Mouse (Mus musculus): ENCODE measurements at regions not wholly inside any gene's neighbourhood (a gene's known extent, or its start where the extent isn't known, plus 50 kb on each side); places are given as distances from the start of the nearest gene placed in this dataset.

DNA sequence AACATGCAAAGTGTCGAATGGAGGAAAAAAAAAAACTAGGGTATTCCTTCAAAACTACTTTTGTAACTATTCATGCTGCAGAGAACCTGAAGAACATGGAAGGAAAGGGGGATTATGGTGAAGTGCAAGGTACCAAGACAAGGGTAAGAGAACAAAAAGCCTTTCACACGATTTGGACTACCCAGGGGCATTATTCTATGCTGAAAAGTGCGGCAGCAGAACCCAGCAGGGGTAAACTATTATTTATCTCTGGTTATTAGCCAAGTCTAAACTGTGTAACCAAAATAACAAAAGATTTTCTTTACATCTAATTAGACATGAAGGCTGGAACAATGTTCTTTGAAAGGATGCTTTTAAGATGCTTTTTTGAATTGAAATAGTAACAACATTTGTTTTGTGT lies 560.8 kb downstream of the Elavl2 start:
- DNase-seq, result no peak
- intact Hi-C loops (cut with DNase I), result no loop called here
- 40% methylated on average over 3 of the region's 3 CpGs for WGBS
- no peaks in the 10 kb centered on the region for H3K79me2 ChIP-seq (replicated peaks; ENCODE audit: control insufficient read depth, insufficient read depth, low read length)
- H3K9ac ChIP-seq (ENCODE audit: low read depth, low read length), result no peak overlapping the region
- no peaks in the 10 kb centered on the region for H3K27me3 ChIP-seq (ENCODE audit: control insufficient read depth, insufficient read depth, low read length)
- TF ChIP-seq CTCF (IDR thresholded peaks at IDR 0.05), result no peak
- TF ChIP-seq EP300 (IDR thresholded peaks at IDR 0.05; ENCODE audit: insufficient read depth, low read depth, low read length), result no peak
- TF ChIP-seq POLR2A (IDR thresholded peaks at IDR 0.05; ENCODE audit: insufficient read depth, low read depth, low read length), result no peak
- no peak overlapping the region for H3K4me3 ChIP-seq
- no peak overlapping the region for H3K27ac ChIP-seq
- no peaks in the 10 kb centered on the region for H3K4me1 ChIP-seq (ENCODE audit: control insufficient read depth, insufficient read depth, low read length)
- H3K36me3 ChIP-seq (ENCODE audit: control insufficient read depth, insufficient read depth, low read length), result no peaks in the 10 kb centered on the region

DNA sequence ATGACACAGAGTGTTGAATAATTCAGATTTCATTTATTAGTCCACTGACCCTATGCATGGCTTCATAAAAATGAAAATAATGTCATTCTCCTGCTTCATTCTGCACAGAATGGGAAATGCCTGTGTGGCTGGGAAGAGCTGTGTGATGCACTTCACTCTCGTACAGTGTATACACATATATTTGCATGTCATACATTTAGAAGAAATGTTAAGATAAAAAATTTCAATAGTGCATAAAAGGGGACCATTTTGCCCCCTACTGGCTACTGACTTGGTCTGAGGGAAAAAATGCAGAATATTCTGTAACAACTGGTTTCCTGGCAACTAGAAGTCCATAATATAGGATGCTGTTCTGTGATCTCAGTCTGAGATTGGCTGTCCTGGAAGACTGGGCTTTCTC lies 580.5 kb downstream of the Zfp352 start:
- H3K4me3 ChIP-seq, result no peak overlapping the region

DNA sequence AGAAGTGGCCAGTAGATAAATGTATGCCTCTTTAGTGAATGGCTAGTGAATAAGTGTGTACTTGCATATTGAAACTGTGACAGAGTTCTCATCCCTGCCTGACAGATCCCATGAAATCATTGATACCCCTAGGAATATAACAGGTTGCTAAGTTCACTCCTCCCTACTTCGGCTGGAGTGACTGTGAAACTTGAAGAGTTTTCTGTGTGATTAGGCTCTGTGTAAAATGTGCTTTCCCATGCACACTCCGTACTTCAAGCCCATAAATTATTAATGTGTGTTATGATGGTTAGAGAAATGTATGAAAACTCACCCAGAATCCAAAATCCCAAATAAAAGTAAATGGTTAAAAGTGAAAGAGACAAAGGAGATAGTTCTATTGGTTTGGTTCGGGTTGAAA lies 580.0 kb downstream of the Zfp352 start:
- no peaks in the 10 kb centered on the region for H3K79me2 ChIP-seq (replicated peaks; ENCODE audit: control insufficient read depth, insufficient read depth, low read length)
- H3K4me3 ChIP-seq, result no peak overlapping the region
- no peaks in the 10 kb centered on the region for H3K36me3 ChIP-seq (ENCODE audit: control insufficient read depth, insufficient read depth, low read length)
- no peak for TF ChIP-seq POLR2A (IDR thresholded peaks at IDR 0.05; ENCODE audit: insufficient read depth, low read depth, low read length)
- TF ChIP-seq EP300 (IDR thresholded peaks at IDR 0.05; ENCODE audit: insufficient read depth, low read depth, low read length), result no peak
- TF ChIP-seq CTCF (IDR thresholded peaks at IDR 0.05), result no peak
- H3K27me3 ChIP-seq (ENCODE audit: control insufficient read depth, insufficient read depth, low read length), result no peaks in the 10 kb centered on the region
- no peak for DNase-seq
- 57% methylated on average over 3 of the region's 3 CpGs for WGBS
- intact Hi-C loops (cut with DNase I), result no loop called here
- H3K9ac ChIP-seq (ENCODE audit: low read depth, low read length), result no peak overlapping the region
- no peaks in the 10 kb centered on the region for H3K4me1 ChIP-seq (ENCODE audit: control insufficient read depth, insufficient read depth, low read length)
- H3K27ac ChIP-seq, result no peak overlapping the region

More for the DNA sequence above, 580.5 kb downstream of the Zfp352 start:
- no peaks in the 10 kb centered on the region for H3K79me2 ChIP-seq (replicated peaks; ENCODE audit: control insufficient read depth, insufficient read depth, low read length)
- DNase-seq, result no peak
- H3K4me1 ChIP-seq (ENCODE audit: control insufficient read depth, insufficient read depth, low read length), result no peaks in the 10 kb centered on the region
- H3K9ac ChIP-seq (ENCODE audit: low read depth, low read length), result no peak overlapping the region
- TF ChIP-seq POLR2A (IDR thresholded peaks at IDR 0.05; ENCODE audit: insufficient read depth, low read depth, low read length) (no peak), EP300 (IDR thresholded peaks at IDR 0.05; ENCODE audit: insufficient read depth, low read depth, low read length) (no peak), CTCF (IDR thresholded peaks at IDR 0.05) (no peak)
- no peaks in the 10 kb centered on the region for H3K27me3 ChIP-seq (ENCODE audit: control insufficient read depth, insufficient read depth, low read length)
- no peak overlapping the region for H3K27ac ChIP-seq
- no peaks in the 10 kb centered on the region for H3K36me3 ChIP-seq (ENCODE audit: control insufficient read depth, insufficient read depth, low read length)
- 75% methylated on average over 1 of the region's 1 CpGs for WGBS
- intact Hi-C loops (cut with DNase I), result no loop called here

DNA sequence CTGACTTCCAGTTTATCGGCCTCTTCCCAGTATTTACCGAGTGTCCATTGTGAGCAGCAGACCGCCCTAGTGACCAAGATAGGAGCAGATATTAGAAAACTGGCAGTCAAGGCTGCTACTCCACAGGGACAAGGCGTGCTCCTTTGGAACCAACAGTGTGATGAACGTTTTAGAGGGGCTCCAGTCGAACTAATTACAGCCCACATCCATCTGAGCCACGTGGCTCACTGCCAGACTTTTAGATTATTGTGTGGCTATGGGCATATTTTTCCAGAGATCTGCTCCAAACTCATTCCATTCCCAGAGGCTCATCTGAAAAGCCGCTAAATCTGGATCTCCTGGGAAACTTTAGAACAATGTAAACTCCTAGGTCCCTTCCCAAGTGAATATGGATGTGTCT lies 578.9 kb downstream of the Zfp352 start:
- Histone ChIP-seq H3K36me3 (ENCODE audit: control insufficient read depth, insufficient read depth, low read length) (no peaks in the 10 kb centered on the region), H3K79me2 (replicated peaks; ENCODE audit: control insufficient read depth, insufficient read depth, low read length) (no peaks in the 10 kb centered on the region), H3K4me1 (ENCODE audit: control insufficient read depth, insufficient read depth, low read length) (no peaks in the 10 kb centered on the region), H3K27me3 (ENCODE audit: control insufficient read depth, insufficient read depth, low read length) (no peaks in the 10 kb centered on the region), H3K9ac (ENCODE audit: low read depth, low read length) (no peak overlapping the region), H3K27ac (no peak overlapping the region), H3K4me3 (no peak overlapping the region)
- no peak for DNase-seq
- TF ChIP-seq EP300 (IDR thresholded peaks at IDR 0.05; ENCODE audit: insufficient read depth, low read depth, low read length) (no peak), CTCF (IDR thresholded peaks at IDR 0.05) (no peak), POLR2A (IDR thresholded peaks at IDR 0.05; ENCODE audit: insufficient read depth, low read depth, low read length) (no peak)
- intact Hi-C loops (cut with DNase I), result no loop called here
- WGBS, result 48% methylated on average over 8 of the region's 8 CpGs

Measured in heart, adult 2 months (tissue).